Mouse (Mus musculus) intestine, embryonic 14.5 days (tissue): ENCODE measurements around the gene Adh1. TPM values are rescaled to one million over a fixed set of nuclear protein-coding genes. Genes with fewer than 3 reads are reported as not detected.

ENCODE experiments used
- ATAC-seq: fragments of 200-750 bp; cut with Nextera tagmentation; replicated peaks from 2 replicates; pipeline ENCODE4 v1.8.0; 2017; ENCODE audit warnings: low read depth, moderate number of reproducible peaks, moderate TSS enrichment, moderate library complexity; ENCODE audit not compliant: low FRiP score, low TSS enrichment
- DNase-seq: peaks from one replicate; pipeline ENCODE4 v3.0.0-alpha.2; 2018; ENCODE audit warnings: low spot score
- H3K27ac ChIP-seq: fragments of 300-500 bp; sonication (generic); 2 replicates; pipeline ENCODE4 v1.5.1; 2014; ENCODE audit warnings: low read depth, mild to moderate bottlenecking, control low read depth
- H3K27me3 ChIP-seq: fragments of 300-500 bp; sonication (generic); replicated peaks from 2 replicates; pipeline ENCODE4 v1.6.1; 2014; ENCODE audit warnings: low read length, control low read depth; ENCODE audit not compliant: control insufficient read depth, insufficient read depth
- H3K36me3 ChIP-seq: fragments of 300-500 bp; sonication (generic); 2 replicates; pipeline ENCODE4 v1.6.1; 2014; ENCODE audit warnings: low read length, control low read depth; ENCODE audit not compliant: control insufficient read depth, insufficient read depth
- H3K4me1 ChIP-seq: fragments of 300-500 bp; sonication (generic); replicated peaks from 2 replicates; pipeline ENCODE4 v1.6.1; 2014; ENCODE audit warnings: low read length, control low read depth, mixed read lengths; ENCODE audit not compliant: control insufficient read depth, insufficient read depth
- H3K4me2 ChIP-seq: fragments of 300-500 bp; sonication (generic); 2 replicates; pipeline ENCODE4 v1.6.1; 2014; ENCODE audit warnings: low read length
- H3K4me3 ChIP-seq: fragments of 300-500 bp; sonication (generic); 2 replicates; pipeline ENCODE4 v1.5.1; 2014; ENCODE audit warnings: low read depth, low read length, control low read depth, mixed read lengths
- H3K9ac ChIP-seq: fragments of 300-500 bp; sonication (generic); 2 replicates; pipeline ENCODE4 v1.6.1; 2014; ENCODE audit warnings: mild to moderate bottlenecking, low read length
- H3K9me3 ChIP-seq: fragments of 300-500 bp; sonication (generic); 2 replicates; pipeline ENCODE4 v1.6.1; 2016; ENCODE audit warnings: low read length, control low read depth; ENCODE audit not compliant: control insufficient read depth
- WGBS: fragments of 180-500 bp; shearing (Covaris S2); extraction: QIAGEN DNeasy Blood & Tissue Kit; methylation state at CpG from one replicate; pipeline ENCODE4 v1.1.7; 2014; 5-methylcytosine and 5-hydroxymethylcytosine counted together
- polyA plus RNA-seq: library from polyadenylated mRNA; unstranded; fragments of >200 nt; fragmentation: Nextera tagmentation; extraction: Ambion mirVana; gene quantifications from 2 replicates; pipeline ENCODE4 v1.2.1, GENCODE M21; 2014

Adh1 gene
- polyA plus RNA-seq, 1 experiment from 2014 or later, result 22.9 TPM

DNA sequence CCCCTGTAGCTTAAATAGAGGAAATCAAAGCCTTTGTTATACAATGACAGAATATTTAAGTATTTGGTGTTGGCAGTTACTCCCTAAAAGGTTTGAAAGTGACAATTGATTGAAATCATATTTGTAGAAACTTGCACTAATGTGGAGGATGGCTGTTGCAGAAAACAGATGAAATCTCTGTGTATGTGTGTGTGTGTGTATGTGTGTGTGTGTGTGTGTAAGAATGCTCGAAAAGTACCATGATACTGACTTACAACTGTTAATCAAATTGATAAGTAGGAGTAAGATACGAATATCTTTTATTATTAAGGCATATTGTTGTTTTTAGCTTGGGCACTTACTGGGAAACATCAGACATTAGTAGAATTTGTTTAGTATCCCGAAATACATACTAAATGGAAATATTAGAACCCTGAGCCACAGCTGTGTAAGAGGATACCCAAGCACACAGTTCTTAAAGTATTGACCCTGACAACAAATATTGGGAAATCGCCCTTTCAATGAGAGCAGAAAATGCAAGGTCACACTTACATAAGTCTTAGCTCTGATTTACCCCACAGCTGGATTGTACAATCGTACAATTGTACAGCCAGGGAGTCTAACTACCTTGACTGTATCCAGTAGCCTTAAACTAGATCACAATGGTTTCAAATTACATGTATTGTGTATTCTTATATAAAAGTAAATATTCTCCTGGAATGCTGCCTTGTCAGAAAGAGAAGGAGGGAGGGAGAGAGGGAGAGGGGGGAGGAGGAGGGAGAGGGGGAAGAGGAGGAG is 2.6 kb downstream of the Adh1 start:
- H3K27me3 ChIP-seq, result no peaks in the 10 kb centered on the region
- H3K4me3 ChIP-seq, result no peak overlapping the region
- no peaks in the 10 kb centered on the region for H3K9me3 ChIP-seq
- H3K4me1 ChIP-seq, result no peaks in the 10 kb centered on the region
- H3K4me2 ChIP-seq, result no peak overlapping the region
- ATAC-seq (no peak), DNase-seq (no peak)
- H3K9ac ChIP-seq, result no peak overlapping the region
- no peaks in the 10 kb centered on the region for H3K36me3 ChIP-seq
- 68% methylated on average over 5 of the region's 5 CpGs for WGBS
- H3K27ac ChIP-seq, result no peak overlapping the region

GRCm38 (mm10) chr3:138264648-138265047 is 3.9 kb downstream of the Adh1 start:
- no peaks in the 10 kb centered on the region for H3K9me3 ChIP-seq
- H3K36me3 ChIP-seq, result no peaks in the 10 kb centered on the region
- H3K9ac ChIP-seq, result no peak overlapping the region
- no peak overlapping the region for H3K27ac ChIP-seq
- H3K4me1 ChIP-seq, result no peaks in the 10 kb centered on the region
- H3K4me3 ChIP-seq, result no peak overlapping the region
- no peaks in the 10 kb centered on the region for H3K27me3 ChIP-seq
- H3K4me2 ChIP-seq, result no peak overlapping the region
- WGBS, result 70% methylated on average over 3 of the region's 3 CpGs
- ATAC-seq (no peak), DNase-seq (no peak)

- DNase-seq, result no peak
- no peaks in the 10 kb centered on the region for H3K36me3 ChIP-seq
- H3K4me3 ChIP-seq, result no peak overlapping the region
- H3K4me1 ChIP-seq, result no peaks in the 10 kb centered on the region
- H3K4me2 ChIP-seq, result no peak overlapping the region
- no peaks in the 10 kb centered on the region for H3K27me3 ChIP-seq
- ATAC-seq, result no peak
- 12% methylated on average over 1 of the region's 1 CpGs for WGBS
- no peak overlapping the region for H3K9ac ChIP-seq
- H3K27ac ChIP-seq, result no peak overlapping the region
- H3K9me3 ChIP-seq, result no peaks in the 10 kb centered on the region
Measured at GRCm38 (mm10) chr3:138270507-138270906, 9.7 kb downstream of the Adh1 start.

GRCm38 (mm10) chr3:138271297-138271696 is 10.5 kb downstream of the Adh1 start:
- Histone ChIP-seq H3K4me2 (no peak overlapping the region), H3K27ac (no peak overlapping the region), H3K27me3 (no peaks in the 10 kb centered on the region), H3K4me3 (no peak overlapping the region), H3K4me1 (no peaks in the 10 kb centered on the region), H3K9me3 (no peaks in the 10 kb centered on the region), H3K36me3 (no peaks in the 10 kb centered on the region), H3K9ac (no peak overlapping the region)
- 45% methylated on average over 2 of the region's 2 CpGs for WGBS
- ATAC-seq, result no peak
- no peak for DNase-seq

DNA sequence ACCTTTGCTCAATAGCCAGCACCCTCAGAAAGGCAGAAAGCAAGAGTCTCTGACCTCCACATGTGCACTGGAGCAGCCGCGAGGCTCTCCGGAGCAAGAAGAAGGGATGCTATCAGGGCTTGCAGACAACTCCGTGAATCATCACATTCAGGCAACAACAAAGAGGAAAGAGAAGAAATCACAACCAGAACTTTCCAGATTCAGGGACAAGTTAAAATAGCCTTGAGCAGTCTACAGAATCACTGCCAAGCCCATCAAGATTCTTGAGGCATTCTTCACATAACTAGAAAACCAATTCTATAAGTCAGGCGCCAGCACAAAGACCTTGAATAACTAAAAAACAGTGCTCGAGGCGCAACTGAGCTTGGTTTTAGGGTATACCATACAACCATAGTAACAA is 12.3 kb downstream of the Adh1 start:
- Histone ChIP-seq H3K27ac (no peak overlapping the region), H3K9me3 (no peaks in the 10 kb centered on the region), H3K4me2 (no peak overlapping the region), H3K4me3 (no peak overlapping the region), H3K9ac (no peak overlapping the region), H3K36me3 (no peaks in the 10 kb centered on the region), H3K4me1 (no peaks in the 10 kb centered on the region; the same call in 1 of the 2 replicates), H3K27me3 (no peaks in the 10 kb centered on the region)
- ATAC-seq (no peak), DNase-seq (no peak)
- 87% methylated on average over 7 of the region's 7 CpGs for WGBS

DNA sequence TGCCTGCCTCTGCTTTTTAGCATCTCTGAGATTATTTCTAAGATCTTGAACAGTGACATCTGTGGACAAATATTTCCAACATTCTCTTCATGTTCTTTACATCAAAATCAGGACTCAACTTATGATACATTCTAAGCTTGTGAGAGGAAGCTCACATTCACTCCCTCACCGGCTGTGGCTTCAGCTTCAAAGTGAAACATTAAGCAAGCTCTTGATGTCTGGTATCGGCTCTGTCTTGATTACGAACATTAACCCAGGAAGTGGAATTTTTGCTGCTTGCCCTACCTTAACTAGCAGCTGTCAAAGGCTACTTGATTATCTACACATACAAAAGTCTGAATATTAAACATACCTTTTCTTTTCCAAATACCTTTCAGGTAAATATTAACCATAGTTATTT is 14.3 kb downstream of the Adh1 start:
- H3K9me3 ChIP-seq, result no peaks in the 10 kb centered on the region
- no peak overlapping the region for H3K9ac ChIP-seq
- no peak overlapping the region for H3K4me3 ChIP-seq
- no peak for ATAC-seq
- no peaks in the 10 kb centered on the region for H3K36me3 ChIP-seq
- no peak overlapping the region for H3K4me2 ChIP-seq
- no peaks in the 10 kb centered on the region for H3K27me3 ChIP-seq
- no peak for DNase-seq
- no peaks in the 10 kb centered on the region; the same call in 1 of the 2 replicates for H3K4me1 ChIP-seq
- WGBS, result 62% methylated on average over 3 of the region's 3 CpGs
- H3K27ac ChIP-seq, result no peak overlapping the region

- H3K27ac ChIP-seq, result no peak overlapping the region
- no peak overlapping the region for H3K9ac ChIP-seq
- H3K36me3 ChIP-seq, result no peaks in the 10 kb centered on the region
- no peaks in the 10 kb centered on the region for H3K9me3 ChIP-seq
- no peak overlapping the region for H3K4me2 ChIP-seq
- ATAC-seq (no peak), DNase-seq (no peak)
- H3K27me3 ChIP-seq, result no peaks in the 10 kb centered on the region
- H3K4me1 ChIP-seq, result no peaks in the 10 kb centered on the region
- H3K4me3 ChIP-seq, result no peak overlapping the region
- WGBS, result 95% methylated on average over 9 of the region's 9 CpGs
Measured at GRCm38 (mm10) chr3:138282556-138282955, 21.8 kb downstream of the Adh1 start.

DNA sequence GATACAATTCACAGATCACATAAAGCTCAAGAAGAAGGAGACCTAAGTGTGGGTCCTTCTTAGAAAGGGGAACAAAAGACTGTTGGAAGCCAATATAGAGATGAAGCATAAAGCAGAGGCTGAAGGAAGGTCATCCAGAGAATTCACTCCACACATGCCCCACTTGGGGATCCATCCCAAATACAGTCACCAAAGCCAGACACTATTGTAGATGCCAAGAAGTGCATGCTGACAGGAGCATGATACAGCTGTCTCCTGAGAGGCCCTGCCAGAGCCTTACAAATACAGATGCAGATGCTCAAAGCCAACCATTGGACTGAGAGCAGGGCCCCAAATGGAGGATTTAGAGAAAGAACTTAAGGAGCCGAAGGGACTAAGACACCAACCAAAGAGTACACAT is 23.0 kb downstream of the Adh1 start:
- ATAC-seq, result no peak

DNA sequence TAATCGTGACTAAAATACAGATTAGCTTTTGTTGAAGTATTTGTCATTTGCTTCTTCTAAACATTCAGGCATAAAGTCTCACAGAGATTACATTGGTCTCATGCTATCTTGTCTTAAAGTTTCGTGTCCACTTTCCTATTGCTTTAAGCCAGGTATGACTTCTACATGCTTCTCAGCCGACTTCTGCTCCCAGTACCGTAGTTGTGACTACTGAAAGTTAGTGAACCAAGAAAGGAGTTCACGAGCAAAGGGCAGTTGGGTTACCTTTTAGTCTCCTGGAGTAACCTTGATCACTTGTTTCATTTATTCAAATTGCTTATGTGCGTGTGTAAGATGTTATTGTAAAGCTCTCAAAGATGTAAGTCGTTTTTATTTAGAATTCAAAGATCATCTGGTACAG is 25.2 kb downstream of the Adh1 start:
- no peak overlapping the region for H3K27ac ChIP-seq
- DNase-seq (peak; percentile 32), ATAC-seq (no peak)
- no peak overlapping the region for H3K9ac ChIP-seq
- no peaks in the 10 kb centered on the region for H3K36me3 ChIP-seq
- no peaks in the 10 kb centered on the region for H3K9me3 ChIP-seq
- no peak overlapping the region for H3K4me2 ChIP-seq
- no peak overlapping the region for H3K4me3 ChIP-seq
- no peaks in the 10 kb centered on the region for H3K27me3 ChIP-seq
- 92% methylated on average over 7 of the region's 7 CpGs for WGBS
- no peaks in the 10 kb centered on the region for H3K4me1 ChIP-seq

More for the DNA sequence above, 23.0 kb downstream of the Adh1 start:
- H3K4me2 ChIP-seq, result no peak overlapping the region
- H3K9me3 ChIP-seq, result no peaks in the 10 kb centered on the region
- H3K9ac ChIP-seq, result no peak overlapping the region
- peak; percentile 45 for DNase-seq
- 88% methylated on average over 1 of the region's 1 CpGs for WGBS
- H3K27me3 ChIP-seq, result no peaks in the 10 kb centered on the region
- H3K27ac ChIP-seq, result no peak overlapping the region
- H3K4me3 ChIP-seq, result no peak overlapping the region
- H3K4me1 ChIP-seq, result no peaks in the 10 kb centered on the region
- H3K36me3 ChIP-seq, result no peaks in the 10 kb centered on the region
